Mouse (Mus musculus): ENCODE data around the gene Eipr1.
"Not testable (repeated sequence)": the region's sequence is repeated elsewhere in the genome, so short reads cannot be mapped to it uniquely, and the experiment has no call there.

Gene Eipr1

DNA sequence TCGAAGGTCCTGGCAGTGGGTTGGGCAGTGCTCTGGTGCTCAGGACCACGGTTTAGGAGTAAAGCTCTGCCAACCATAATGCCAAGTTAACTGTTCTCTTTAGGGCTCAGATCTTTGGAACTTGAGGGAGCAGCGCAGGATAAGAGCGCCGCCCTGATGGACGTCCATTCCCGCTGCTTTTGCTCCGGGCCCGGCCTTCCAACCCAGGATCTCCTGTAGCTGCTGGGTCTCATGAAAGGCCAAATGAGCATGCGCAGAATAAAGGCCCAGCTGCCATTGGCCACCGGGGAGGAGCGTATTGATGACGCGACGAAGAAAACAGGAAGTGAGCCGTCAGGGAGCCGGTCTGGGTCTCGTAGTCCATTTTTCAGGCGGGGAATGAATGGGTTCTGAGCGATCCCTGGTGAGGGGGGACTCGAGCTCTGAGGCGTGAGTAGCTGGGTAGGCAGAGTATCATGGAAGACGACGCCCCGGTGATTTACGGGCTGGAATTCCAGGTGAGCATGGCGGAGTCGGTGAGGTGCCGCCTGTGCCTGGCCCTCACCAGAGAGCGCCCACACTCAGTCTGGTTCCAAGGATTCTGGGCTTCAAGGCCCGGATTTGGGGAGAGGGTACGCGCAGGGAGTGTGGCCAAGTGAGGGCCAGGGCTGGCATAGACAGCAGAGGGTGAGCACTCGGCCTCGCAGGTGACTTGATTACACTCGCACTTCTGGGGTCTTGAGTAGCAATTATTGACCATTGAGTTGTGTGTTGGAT lies at the start of gene Eipr1:
Eipr1 (plus strand) TSS at position 296 of the 756 bp plus-strand sequence.
- peak; percentile 90 for DNase-seq (ENCODE audit: low spot score)

DNA sequence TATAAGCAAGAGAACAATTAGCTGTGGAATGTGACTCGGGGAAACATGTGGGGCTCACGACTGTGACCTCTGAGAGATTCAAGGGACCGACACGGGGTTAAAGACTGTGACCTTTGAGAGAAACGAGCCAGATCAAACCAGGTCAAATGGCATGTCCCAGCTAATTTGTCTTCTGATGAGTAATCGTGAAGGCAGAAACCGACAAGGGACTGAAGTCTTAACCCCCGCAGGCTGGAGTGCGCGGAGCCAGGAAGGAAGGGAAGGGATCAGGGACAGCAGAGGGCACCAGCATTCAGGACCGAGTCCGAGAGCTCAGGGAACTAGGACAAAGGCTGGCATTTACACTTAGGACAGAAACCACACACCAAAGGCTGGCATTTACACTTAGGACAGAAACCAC lies 47.2 kb upstream of the Eipr1 start:
- DNase-seq (ENCODE audit: low spot score): peak; percentile 38

DNA sequence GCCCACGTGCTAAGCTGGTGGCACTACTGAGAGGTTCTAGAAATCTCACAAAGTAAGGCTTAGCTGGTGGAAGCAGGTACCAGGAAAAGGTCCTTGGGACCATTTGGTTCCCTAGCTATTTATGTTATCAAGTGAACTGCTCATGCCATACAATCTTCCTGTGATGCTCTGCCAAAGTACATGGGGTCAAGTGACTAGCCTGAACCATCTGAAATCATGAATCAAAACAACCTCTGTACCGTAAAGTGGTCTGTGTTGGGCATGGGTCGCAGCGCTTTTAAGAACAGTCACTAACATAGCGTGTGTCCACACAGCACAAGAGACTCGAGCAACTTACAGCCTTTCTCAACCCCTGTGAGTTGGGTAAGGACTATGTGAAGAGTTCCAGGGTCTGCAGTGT lies 46.4 kb upstream of the Eipr1 start:
- no peak for DNase-seq (ENCODE audit: low spot score)

DNA sequence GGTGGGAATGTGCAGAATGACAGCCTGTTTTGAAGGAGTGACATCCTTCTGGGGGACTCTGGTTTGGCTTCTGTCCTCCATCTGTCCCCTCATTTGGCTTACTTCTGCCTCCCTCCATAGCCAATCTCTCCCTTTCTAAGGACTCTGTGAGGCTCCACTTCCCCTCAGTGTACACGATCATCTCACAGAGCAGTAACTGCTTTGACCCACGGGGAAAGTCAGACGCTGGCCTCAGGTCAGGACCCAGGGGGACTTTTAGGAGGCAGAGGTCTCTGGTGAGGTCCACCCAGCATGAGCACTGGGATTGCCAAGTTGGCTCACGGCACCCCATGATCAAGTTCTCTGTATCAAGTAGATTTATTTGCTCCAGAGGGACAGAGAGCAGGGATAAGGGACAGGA lies 43.4 kb upstream of the Eipr1 start:
- no peak for DNase-seq (ENCODE audit: low spot score)

DNA sequence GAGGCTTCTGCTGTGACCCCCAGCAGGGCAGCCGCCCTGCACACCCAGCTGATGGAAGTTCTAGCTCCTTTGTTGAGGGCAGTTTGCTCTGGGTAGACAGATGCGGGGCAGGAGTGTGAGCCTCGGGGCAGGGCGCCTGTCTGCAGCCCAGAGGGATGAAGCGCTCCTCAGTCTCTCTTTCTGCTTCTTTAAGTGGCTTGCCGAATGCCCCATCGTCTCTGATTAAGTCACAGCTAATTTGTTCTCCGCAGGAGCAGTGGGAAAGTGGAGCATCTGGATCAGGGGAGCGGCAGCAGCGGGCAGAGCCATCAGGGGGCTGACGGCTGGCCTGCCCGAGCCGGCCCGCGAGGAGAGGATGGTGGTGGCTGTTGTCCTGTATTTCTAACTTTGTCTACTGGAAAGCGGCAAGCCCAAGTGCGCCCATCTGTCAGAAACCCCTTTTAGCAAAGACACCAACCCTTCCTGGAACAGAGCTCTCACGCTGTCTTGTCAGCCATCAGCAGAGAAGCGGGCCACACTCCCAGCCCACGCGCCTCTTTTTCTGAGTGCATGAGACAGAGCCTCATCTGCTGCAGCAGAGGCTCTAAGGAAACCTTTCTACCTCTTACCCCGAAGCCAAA lies 40.9 kb upstream of the Eipr1 start:
- DNase-seq (ENCODE audit: low spot score): no peak

DNA sequence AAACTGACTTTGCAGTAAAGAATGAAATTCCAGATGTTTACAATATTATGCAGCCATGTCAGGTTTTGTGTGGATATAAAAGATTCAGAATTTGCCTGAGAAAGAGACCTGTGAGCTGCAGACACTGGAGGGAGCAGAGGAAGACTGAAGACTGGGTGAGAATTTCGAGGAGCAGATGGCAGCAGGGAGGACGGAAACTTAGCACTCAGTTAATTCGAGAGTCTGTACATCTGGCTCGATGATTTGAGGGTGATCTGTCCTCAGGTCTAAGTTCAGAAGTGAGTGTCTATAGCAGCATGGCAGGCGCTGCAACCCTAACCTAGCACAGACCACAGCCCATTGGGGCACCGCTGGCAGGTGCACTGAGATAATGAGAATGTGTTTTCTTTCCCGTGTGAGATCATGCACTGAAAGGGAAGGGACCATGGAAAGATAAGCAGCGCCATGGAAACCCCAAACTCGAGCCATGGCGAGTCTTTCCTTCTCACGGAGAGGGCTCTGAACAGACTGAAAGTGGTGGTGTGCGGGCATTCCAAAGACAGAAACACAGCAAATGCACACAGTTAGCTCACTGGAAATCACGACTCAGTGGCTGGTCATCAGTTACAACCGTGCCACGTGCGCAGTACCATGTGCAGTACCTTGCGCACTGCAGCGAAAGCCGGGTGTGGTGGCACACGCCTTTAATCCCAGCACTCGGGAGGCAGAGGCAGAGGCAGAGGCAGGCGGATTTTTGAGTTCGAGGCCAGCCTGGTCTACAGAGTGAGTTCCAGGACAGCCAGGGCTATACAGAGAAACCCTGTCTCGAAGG lies 36.6 kb upstream of the Eipr1 start:
- no peak for DNase-seq (ENCODE audit: low spot score)

DNA sequence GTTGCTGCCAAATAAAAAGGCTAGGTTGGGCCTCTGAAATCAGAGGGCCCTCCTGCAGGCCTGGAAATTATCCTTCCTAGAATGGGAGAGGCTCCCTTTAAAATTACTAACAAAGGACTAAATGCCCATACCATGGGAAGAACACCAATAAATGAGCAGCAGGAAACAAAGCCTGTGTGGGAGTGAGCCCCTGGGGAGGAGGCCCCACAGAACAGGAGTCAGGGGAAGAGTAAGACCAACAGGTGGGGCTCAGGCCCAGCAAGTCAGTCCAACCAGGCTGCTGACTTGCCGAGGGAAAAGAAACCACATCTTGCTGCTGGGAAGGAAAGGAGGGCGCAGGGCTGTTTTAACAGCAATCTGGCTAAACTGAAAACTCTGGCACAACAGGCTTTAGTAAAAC lies 34.5 kb upstream of the Eipr1 start:
- DNase-seq (ENCODE audit: low spot score): no peak

DNA sequence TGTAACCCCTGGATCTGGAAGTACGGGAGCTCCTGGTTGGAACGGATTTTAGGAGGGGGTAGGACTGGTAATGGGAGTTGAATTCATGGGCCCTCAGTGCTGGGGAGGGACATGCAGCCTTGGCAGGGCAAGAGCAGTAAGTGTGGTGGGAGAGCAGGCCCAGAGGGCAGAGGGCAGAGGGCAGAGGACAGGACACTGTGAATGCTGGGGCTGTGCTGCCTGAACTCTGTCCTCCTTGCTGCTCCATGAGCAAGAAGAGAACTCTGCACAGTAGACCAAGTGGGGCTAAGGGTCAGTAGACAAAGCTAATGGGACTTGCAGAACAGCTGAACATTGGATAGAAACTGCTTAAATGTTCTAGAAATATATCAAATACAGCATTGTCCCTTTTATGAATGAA lies 33.5 kb upstream of the Eipr1 start:
- peak; percentile 34 for DNase-seq (ENCODE audit: low spot score)

DNA sequence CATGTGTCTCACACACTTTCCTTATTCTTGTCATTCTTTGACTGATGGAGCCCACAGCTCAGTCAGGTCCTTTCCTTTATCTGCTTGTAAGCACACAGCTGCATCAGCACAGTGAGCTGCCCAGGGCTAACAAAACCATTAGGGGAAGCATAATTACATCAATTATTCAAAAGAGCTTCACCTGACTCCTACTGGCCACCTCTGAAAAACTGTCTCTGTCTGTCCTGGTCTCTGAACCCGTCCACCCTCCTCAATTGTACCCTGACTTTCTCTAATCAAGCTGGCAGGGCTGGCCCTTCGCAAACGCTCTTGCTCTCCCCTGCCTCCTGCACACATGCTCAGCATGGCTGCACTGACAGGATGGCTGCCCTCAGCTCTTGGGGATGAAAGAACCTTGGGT lies 27.2 kb upstream of the Eipr1 start:
- no peak for DNase-seq (ENCODE audit: low spot score)

DNA sequence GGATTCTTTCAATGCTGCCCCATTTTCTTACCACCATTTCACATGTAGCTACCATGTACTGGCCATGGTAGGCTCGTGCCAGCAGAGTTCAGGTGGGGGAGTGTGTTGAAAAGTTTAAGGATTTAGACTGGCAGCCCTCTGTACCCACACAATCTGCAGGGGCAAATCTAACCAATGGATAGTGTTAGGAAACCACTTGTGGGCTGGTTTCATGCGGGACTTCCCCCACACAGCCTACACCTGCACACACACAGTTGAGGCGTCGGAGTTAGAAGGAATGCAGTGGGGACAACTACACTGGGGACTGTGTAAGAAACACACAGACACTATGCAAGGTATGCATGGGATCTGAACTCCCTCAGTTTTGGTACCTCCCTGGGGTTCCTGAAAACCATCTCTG lies 25.4 kb upstream of the Eipr1 start:
- DNase-seq (ENCODE audit: low spot score): no peak

DNA sequence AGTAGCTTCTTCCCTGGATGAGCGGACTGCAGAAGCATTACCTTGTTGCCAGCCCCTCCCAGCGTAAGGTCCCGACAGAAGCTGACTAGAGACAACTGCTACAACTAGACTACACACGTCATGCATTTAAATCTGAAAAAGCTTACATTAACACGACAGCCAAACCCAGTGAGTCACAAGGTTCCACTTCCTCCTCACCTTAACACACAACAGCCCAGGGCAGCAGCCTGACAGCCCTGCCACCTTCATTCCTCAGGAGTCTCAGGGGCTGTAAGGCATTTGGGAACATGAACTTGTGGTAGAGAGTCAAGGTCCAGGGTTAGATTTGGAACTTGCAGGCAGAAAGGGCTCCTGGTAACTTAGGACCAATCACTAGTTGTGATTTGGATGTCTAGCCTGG lies 24.5 kb upstream of the Eipr1 start:
- no peak for DNase-seq (ENCODE audit: low spot score)

DNA sequence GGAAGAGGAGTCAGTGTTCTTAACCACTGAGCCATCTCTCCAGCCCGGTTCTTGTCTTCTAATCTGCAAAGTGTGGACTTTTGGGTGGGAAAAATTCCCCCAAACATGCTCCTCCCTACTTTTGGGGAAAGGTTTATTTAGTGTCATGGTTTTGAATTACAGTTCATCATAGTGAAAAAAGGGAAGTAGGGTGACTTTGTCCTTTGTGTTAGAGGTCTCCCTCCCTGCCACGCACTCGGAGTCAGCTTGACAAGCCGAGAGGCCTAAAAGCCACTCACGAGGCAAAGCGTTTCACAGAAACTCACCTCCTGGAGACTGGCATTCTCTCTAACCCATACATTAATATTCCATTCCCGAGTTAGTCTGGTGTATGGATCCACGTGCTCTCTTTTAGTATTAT lies 19.0 kb upstream of the Eipr1 start:
- DNase-seq (ENCODE audit: low spot score): no peak

DNA sequence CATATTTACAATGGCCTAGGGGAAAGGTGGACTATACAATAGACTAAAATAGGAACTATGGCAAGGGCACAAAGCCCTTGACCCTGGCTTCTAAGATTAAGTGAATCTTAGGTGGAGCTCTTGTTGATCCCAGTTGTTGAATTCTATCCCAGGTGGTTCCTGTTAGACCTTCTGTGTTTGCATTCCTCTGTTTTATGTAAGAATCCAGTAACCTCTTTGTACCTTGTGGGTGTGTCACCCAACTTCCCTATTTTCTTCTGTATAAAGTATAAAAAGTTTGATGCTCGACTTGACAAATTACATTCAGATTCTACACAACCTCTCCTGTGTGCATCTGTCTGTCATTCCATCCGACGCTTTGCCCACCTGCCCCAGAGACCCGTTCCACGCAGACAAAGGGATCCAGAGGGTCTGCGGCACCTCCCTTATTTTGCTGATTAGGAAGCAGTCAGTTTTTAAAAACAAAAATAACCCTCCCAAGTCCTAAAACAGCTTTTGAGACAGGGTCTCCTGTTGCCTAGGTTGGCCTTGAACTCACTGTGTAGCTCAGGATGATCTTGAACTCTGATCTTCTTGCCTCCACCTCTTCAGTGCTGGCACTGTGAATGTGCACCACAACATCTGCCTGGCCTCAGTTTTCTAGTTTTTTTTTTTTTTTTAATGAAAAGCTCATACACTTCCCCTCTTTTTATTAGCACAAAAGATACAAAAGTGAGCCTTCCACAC lies 17.9 kb upstream of the Eipr1 start:
- not testable (repeated sequence) for DNase-seq (ENCODE audit: low spot score)

DNA sequence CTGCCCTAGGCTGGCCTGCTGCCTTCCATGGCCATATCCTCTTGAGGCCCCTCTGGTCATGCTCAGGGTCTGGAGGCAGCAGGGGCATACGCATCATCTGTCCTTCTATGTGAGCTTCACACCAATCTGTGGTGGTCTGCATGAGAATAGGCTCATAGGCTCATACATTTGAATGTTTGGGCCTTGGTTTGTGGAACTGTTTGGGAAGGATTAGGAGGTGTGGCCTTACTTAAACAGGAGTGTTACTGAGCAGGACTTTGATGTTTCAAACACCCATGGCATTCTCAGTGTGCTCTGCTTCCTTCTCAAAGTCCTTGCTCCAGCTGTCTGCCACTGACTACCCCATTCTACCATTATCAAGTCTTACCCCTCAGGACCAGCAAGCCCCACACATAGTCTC lies 17.3 kb upstream of the Eipr1 start:
- no peak for DNase-seq (ENCODE audit: low spot score)

DNA sequence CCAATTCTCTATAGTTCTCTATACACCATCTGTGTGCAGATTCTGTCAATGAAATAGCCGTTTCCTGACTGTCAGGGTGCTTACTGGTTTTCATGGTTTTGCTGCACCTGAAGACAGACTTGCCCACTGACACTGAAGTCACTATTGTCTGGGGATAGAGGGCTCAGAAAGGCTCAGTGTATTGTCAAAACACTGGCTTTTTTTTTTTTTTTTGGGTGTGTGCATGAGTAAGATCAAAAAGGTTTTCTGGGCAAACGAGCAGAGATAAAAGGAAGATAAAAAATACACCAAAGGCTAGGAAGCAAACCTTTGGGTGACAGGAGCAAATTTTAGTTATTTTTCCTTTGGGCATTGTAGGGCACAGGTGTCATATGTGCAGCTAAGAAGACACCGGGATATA lies 16.3 kb upstream of the Eipr1 start:
- no peak for DNase-seq (ENCODE audit: low spot score)

DNA sequence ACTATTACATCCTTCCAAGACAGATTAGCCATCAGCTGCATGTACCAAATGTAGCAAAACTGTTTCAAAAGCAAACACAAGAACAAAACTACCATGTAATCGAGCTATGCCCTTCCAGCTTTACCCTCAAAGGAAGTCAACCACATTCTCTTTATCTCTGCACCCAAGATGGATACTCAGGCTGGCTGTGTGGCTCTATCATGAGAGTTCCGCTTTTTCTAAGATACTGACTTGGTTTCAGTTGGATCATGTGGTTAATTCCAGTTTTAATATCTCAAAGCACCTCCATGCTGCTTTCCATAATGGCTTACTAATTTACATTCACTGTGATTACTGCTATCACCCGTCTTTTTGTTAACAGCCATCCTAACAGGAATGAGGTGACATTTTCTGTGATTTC lies 8.3 kb upstream of the Eipr1 start:
- no peak for DNase-seq (ENCODE audit: low spot score)

DNA sequence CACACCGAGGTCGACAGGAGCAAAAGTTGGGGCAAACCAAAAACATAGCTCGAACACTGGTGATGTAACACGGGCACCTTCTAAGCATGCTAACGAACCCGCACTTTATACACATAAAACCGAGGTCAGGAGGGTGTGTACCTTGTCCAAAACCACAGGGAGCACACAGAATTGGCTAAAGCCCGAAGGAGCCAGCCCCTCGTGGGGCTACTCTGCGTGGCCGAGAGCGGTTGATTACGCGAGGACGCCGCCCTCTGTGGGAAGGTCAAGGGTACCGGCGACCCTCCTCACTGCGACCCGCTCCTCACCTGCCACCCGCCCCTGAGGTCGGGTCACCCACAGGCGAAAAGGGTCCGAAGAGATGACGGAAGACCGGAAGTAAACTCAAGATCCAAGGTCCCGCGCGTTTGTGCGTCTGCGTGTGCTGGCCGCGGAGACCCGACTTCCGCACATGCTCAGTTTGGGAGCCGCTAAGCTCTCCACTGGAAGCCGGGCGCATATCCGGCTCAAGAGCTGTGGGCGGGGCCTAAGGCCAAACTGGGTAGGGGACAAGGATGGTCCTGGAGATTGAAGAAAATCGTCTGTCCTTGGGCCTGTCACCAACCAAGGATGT lies 1.5 kb upstream of the Eipr1 start, which contains the start of gene Trappc12:
Trappc12 (minus strand) TSS at position 452 of the 613 bp plus-strand sequence.
- peak; percentile 87 for DNase-seq (ENCODE audit: low spot score)

DNA sequence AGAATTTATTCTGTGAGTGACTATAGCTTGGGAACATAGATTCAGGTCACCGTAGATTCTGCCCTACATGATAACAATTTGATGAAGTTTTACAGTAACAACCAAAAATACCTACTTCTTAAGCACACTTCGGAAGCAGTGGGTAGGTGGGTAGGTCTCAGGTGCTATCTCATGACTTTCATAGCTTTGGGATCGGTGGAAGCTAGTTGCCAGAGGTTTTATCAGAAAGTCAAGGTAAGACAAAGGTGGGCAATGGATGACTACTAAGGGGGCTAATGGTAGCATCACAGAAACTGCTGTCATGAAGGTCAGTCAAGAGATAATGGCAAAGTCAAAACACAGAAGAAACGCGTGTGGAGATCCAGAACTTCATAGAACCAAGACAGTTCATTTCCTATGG lies 727 bp upstream of the Eipr1 start:
- no peak for DNase-seq (ENCODE audit: low spot score)

DNA sequence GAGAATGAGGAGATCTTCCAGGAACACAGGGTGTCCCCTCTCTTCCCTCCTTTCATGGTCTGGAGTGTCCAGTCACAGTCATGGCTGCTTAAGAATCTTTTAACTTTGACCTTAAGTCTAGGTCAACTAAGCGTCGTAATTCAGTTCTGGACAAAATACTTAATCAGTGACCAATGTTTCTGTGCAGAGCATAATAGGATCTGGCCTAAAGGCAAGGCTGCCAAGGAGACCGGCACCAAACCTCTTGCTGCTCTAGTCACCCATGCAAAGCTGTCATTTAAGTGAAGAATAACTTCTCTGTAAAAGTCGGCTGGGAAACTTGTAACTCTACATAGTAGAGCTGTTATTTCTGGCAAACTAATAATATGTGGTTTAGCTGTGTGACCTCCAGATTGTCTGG lies 4.4 kb downstream of the Eipr1 start:
- no peak for DNase-seq (ENCODE audit: low spot score)

DNA sequence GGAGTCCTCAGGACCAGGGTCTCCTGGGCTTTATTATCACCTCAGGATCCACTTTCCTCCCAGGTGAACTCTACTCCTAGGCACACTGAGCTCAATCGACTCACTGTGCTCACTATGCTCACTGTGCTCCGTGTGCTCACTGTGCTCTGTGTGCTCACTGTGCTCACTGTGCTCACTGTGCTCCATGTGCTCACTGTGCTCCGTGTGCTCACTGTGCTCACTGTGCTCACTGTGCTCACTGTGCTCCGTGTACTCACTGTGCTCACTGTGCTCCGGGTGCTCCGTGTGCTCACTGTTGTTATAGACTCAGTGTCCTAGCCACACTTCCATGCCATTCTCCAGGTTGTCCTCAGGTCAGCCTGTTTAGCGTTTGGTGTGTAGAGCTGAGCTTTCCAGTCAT lies 18.4 kb downstream of the Eipr1 start:
- DNase-seq (ENCODE audit: low spot score): no peak

DNA sequence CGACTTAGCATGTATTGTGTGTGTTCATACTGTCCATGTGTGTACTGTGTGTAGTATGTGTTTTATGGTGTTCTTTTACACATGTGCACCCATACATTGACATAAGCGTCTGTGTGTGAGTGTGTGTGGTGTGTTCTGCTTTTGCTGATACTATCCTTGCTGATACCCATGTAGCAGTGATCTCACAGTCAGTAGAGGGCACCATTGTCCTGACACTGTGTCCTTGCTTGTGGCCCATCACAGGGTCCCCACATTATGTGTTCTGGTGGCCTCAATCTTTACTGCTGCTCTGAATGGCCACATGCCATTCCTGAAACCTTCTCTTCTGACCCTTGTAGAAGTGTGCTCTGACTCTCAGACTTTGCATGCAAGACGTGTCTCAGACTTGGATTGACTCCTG lies 22.2 kb downstream of the Eipr1 start:
- no peak for DNase-seq (ENCODE audit: low spot score)

DNA sequence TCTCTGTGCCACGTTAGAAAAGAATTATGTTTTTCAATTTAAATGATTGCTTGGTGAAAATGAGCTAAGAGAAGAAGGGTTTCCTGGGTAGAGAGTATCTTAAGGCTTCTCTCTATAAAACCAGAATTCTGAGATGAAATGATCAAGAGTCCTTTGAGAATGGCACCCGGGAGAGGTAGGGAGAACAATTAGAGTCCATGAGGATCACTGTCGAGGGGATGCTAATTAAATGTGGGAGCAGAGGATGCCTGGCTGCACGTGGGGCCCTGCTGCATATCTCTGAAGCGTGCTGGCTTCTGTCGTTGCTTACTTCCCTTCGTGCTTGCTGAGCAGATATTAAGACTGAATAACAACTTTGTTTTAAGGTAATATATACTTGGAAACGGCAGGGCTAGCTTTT lies 23.5 kb downstream of the Eipr1 start:
- no peak for DNase-seq (ENCODE audit: low spot score)

All from yolk sac, embryonic 10.5 days (tissue).